Mouse (Mus musculus): Measurements from ENCODE around the gene Entpd7.

DNA sequence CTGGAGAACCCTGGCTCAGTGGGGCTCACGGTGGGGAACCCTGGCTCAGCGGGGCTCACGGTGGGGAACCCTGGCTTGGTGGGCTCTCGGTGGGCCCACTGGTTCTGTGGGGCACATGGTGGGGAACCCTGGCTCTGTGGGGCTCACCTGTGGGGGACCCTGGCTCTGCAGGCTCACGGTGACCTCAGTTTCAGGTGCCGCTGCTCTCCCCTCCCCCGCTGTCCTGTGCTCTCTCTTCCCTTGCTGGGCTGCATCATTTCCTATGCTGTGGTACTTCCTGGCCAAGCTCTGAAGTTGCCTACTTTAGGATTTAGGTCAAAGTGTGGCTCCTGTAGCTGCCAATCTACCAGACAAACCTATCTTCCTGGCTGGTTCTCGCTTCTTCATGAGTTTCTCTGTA, 33.4 kb downstream of the Entpd7 start:
- no peak for TF ChIP-seq GATA1 (IDR thresholded peaks at IDR 0.05; ENCODE audit: borderline replicate concordance, low read length)
- TF ChIP-seq FLI1 (IDR thresholded peaks at IDR 0.05; ENCODE audit: low read length), result no peak
